Mouse (Mus musculus) heart, adult 2 months (tissue): ENCODE measurements around the gene Supt4a. TPM values are rescaled to one million over a fixed set of nuclear protein-coding genes. Genes with fewer than 3 reads are reported as not detected.

ENCODE experiments used
- DNase-seq, 2 experiments: peaks; one replicate each; pipeline ENCODE4 v3.0.0; 2021
- H3K27ac ChIP-seq: fragments of 200-600 bp; 2 replicates; pipeline ENCODE4 v1.8.1; 2022
- H3K27me3 ChIP-seq: fragments of 200-500 bp; 2 replicates; pipeline ENCODE4 v1.6.1; 2012; ENCODE audit warnings: mild to moderate bottlenecking, low read length, inconsistent platforms, mixed read lengths; ENCODE audit not compliant: control insufficient read depth, insufficient read depth
- H3K36me3 ChIP-seq: fragments of 200-500 bp; 2 replicates; pipeline ENCODE4 v1.6.1; 2012; ENCODE audit warnings: low read length, inconsistent platforms; ENCODE audit not compliant: control insufficient read depth, insufficient read depth
- H3K4me1 ChIP-seq: fragments of 200-500 bp; 2 replicates; pipeline ENCODE4 v1.6.1; 2011; ENCODE audit warnings: low read length; ENCODE audit not compliant: control insufficient read depth, insufficient read depth
- H3K4me3 ChIP-seq: fragments of 200-600 bp; 2 replicates; pipeline ENCODE4 v1.8.1; 2022
- H3K79me2 ChIP-seq: fragments of 200-500 bp; replicated peaks from 2 replicates; pipeline ENCODE4 v1.6.1; 2012; ENCODE audit warnings: mild to moderate bottlenecking, inconsistent platforms, low read length, moderate library complexity, mixed read lengths; ENCODE audit not compliant: control insufficient read depth, insufficient read depth
- H3K9ac ChIP-seq: fragments of 200-500 bp; 2 replicates; pipeline ENCODE4 v1.6.1; 2012; ENCODE audit warnings: low read depth, mild to moderate bottlenecking, control low read depth, inconsistent platforms, low read length, mixed read lengths
- CTCF ChIP-seq: fragments of 200-600 bp; IDR thresholded peaks from 2 replicates; pipeline ENCODE4 v1.8.1; 2022; ENCODE audit warnings: antibody characterized with exemption, mild to moderate bottlenecking, moderate library complexity
- EP300 ChIP-seq: fragments of 200-500 bp; IDR thresholded peaks from 2 replicates; pipeline ENCODE4 v1.6.1; 2011; ENCODE audit warnings: low read depth, low read length, control low read depth; ENCODE audit not compliant: insufficient read depth
- POLR2A ChIP-seq: fragments of 200-500 bp; IDR thresholded peaks from 2 replicates; pipeline ENCODE4 v1.6.1; 2011; ENCODE audit warnings: mild to moderate bottlenecking, low read depth, low read length, control low read depth; ENCODE audit not compliant: insufficient read depth
- WGBS: fragments of 180-500 bp; shearing (Covaris S2); methylation state at CpG from one replicate; pipeline ENCODE4 v1.1.7; 2018; 5-methylcytosine and 5-hydroxymethylcytosine counted together
- intact Hi-C: fragments of 180-260 bp; cut with DNase I; formaldehyde crosslinking; loops from one replicate; pipeline ENCODE4 v1.15.1; 2025
- polyA plus RNA-seq: library from polyadenylated mRNA; depleted of rRNA; stranded (reverse); fragments of >200 nt; gene quantifications from 2 replicates; pipeline ENCODE4 v1.2.3, GENCODE M21; 2012
- total RNA-seq, 2 experiments: library from RNA; stranded (reverse); gene quantifications; 2 replicates each; pipeline ENCODE4 v1.2.3; 2021

The Supt4a gene
- total and polyA plus RNA-seq, 3 experiments = 41.4 to 47.5 (median 44.6) TPM

DNA sequence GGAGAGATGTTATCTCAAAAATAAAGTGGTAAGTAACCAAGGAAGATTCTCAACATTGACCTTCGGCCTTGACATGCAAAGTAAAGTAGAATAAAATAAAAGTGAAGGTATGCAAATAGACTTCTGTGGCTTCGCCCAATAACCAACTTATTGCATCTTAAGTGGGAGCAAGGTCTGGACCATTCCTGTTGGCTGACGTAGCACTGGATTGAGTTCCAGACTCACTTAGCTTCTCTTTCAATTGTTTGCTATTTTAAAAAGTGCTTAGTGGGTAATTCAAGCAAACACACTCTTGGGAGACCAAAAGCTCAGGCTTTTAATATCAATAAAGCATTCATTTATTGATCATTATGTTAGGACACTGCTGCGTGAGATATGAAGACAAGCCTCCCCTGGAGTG is 39.2 kb upstream of the Supt4a start:
- no peaks in the 10 kb centered on the region for H3K36me3 ChIP-seq
- no peak for DNase-seq
- no peak overlapping the region for H3K9ac ChIP-seq
- H3K27me3 ChIP-seq = no peaks in the 10 kb centered on the region
- no peak for TF ChIP-seq EP300
- no peak for TF ChIP-seq CTCF
- no peak for TF ChIP-seq POLR2A
- H3K79me2 ChIP-seq = no peaks in the 10 kb centered on the region
- H3K4me3 ChIP-seq = no peak overlapping the region
- H3K27ac ChIP-seq = no peak overlapping the region
- intact Hi-C loops = no loop called here
- no peaks in the 10 kb centered on the region for H3K4me1 ChIP-seq
- 83% methylated on average over 4 of the region's 4 CpGs for WGBS

DNA sequence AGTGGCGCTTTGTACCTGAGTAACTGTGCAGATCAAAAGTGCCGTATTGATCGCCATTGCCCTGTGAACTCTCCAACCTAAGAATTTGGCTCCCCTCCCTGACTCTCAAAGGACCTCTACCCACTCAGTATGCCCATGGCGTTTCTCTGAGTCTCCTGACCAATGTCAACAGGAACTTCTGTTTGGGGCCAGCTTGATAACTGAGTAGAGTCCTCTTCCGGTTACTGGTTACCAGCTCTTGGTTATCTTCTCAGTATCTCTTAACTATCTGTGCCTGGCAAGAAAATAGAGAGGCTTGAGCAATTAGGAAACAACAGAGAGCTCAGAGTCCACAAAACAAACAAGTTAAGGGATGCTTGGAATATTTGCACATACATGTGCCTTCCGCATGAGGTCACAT is 36.2 kb upstream of the Supt4a start:
- Histone ChIP-seq H3K36me3 (no peaks in the 10 kb centered on the region), H3K9ac (no peak overlapping the region), H3K4me3 (no peak overlapping the region), H3K4me1 (no peaks in the 10 kb centered on the region), H3K79me2 (no peaks in the 10 kb centered on the region), H3K27ac (no peak overlapping the region), H3K27me3 (no peaks in the 10 kb centered on the region)
- WGBS = 75% methylated on average over 6 of the region's 6 CpGs
- TF ChIP-seq POLR2A = no peak
- TF ChIP-seq EP300 = no peak
- TF ChIP-seq CTCF = no peak
- DNase-seq = no peak
- intact Hi-C loops = no loop called here

DNA sequence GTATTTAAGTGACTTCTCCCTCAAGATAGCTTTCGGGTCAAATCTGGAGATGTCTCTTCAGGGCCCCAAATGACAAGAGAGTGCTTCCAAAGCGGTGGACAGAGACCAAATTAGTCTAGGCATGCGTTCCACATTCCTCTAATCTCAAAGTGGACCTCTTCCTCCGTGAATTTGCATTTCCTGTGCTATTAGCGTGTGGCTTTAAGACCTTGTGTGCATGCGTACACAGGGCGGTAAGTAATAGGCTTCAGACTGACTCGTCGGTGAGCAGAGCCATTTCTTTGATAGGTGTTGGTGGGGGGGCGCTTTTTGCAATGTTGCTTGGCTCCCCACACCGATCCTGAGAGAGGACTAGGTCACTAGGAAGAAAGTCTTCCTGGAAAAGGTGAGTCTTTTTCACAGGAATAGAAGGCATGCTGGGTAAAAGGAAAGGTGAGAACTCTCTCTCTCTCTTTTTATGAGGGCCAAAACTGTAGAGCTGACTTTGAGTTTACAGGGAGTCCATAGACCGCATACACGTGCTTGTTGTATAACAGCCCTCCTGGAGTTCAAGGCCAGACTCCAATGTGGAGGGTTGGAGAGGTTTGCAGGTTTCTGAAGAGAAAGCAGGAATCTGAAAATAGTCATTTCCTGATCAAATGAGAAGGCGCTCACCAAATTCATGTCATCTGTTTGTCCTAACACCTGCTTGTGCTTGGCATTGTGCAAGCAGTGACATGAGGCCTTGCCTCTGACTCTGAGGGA is 35.3 kb upstream of the Supt4a start:
- Histone ChIP-seq H3K27ac (no peak overlapping the region), H3K9ac (no peak overlapping the region), H3K79me2 (no peaks in the 10 kb centered on the region), H3K27me3 (no peaks in the 10 kb centered on the region), H3K36me3 (no peaks in the 10 kb centered on the region), H3K4me3 (no peak overlapping the region), H3K4me1 (no peaks in the 10 kb centered on the region)
- 64% methylated on average over 14 of the region's 14 CpGs for WGBS
- DNase-seq = no peak
- TF ChIP-seq EP300 = no peak
- TF ChIP-seq POLR2A = no peak
- no peak for TF ChIP-seq CTCF
- intact Hi-C loops = no loop called here

DNA sequence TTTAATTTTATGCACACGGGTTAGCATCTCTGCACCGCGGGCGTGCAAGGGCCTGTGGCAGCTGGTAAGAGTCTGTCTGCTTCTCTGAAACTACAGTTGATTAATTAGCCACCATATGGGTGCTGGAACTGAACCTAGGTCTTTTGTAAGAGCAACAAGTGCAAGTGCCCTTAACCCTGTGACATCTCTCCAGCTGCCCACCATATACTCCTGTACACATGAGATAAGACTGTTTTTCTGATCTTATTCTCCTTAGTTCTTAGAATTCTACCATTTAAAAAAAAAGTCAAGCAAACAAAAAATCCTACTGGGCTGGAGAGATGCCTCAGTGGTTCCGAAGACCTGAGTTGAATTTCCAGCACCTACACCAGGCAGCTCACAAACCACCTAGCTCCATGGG is 33.7 kb upstream of the Supt4a start:
- Histone ChIP-seq H3K4me3 (no peak overlapping the region), H3K79me2 (no peaks in the 10 kb centered on the region), H3K27me3 (no peaks in the 10 kb centered on the region), H3K9ac (no peak overlapping the region), H3K4me1 (no peaks in the 10 kb centered on the region), H3K36me3 (no peaks in the 10 kb centered on the region), H3K27ac (no peak overlapping the region)
- no peak for DNase-seq
- WGBS = 91% methylated on average over 5 of the region's 5 CpGs
- intact Hi-C loops = no loop called here
- TF ChIP-seq POLR2A = no peak
- no peak for TF ChIP-seq CTCF
- no peak for TF ChIP-seq EP300

DNA sequence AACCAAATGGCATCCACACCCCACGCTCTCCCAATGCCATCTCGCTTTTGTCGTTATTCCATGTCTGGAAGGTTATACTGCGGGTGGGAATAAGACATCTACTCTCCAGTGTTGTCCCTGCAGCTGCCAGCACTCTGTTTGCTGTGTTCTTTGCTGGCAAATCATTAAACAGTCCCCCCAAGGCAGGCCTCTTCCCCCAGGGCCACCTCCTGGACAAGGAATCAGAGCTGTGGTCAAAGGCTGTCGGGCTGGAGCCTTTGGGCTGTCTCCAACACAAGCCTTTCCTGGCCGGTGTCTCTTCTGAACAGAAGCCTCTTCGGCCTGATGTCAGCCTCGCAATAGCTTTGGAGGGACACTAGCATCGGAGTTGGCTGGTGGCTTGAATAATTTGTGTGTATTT is 33.1 kb upstream of the Supt4a start:
- H3K4me3 ChIP-seq = no peak overlapping the region
- WGBS = 84% methylated on average over 9 of the region's 9 CpGs
- intact Hi-C loops = no loop called here

DNA sequence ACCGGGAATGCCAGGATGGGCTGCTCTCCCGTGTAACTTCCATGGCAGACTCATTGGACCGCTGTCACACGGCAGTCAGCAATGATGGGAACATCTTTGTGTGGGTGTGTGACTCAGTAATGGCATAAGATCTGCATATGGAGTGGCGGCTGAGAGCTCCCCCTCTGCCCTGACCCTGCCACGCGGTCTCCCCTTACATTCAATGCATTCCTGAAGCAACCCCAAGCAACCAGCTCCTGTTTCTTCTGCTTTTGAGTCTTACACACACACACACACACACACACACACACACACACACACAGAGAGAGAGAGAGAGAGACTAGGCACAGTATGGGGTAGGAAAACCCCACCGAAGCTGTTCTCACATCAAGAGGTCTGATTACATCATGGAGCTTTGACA is 29.8 kb upstream of the Supt4a start:
- Histone ChIP-seq H3K79me2 (no peaks in the 10 kb centered on the region), H3K27me3 (no peaks in the 10 kb centered on the region; the same call in 1 of the 2 replicates), H3K27ac (no peak overlapping the region), H3K4me1 (no peaks in the 10 kb centered on the region), H3K9ac (no peak overlapping the region), H3K36me3 (no peaks in the 10 kb centered on the region), H3K4me3 (no peak overlapping the region)
- intact Hi-C loops = no loop called here
- TF ChIP-seq CTCF = no peak
- TF ChIP-seq EP300 = no peak
- TF ChIP-seq POLR2A = no peak
- 60% methylated on average over 8 of the region's 8 CpGs for WGBS
- no peak for DNase-seq

More for the DNA sequence above, 33.1 kb upstream of the Supt4a start:
- no peak for DNase-seq
- no peak overlapping the region for H3K9ac ChIP-seq
- H3K4me1 ChIP-seq = no peaks in the 10 kb centered on the region
- H3K27ac ChIP-seq = no peak overlapping the region
- no peaks in the 10 kb centered on the region for H3K36me3 ChIP-seq
- TF ChIP-seq POLR2A (no peak), CTCF (no peak), EP300 (no peak)
- H3K79me2 ChIP-seq = no peaks in the 10 kb centered on the region
- H3K27me3 ChIP-seq = no peaks in the 10 kb centered on the region
